ENCODE assay signal across 28 mouse cellular contexts in the genomic region with DNA sequence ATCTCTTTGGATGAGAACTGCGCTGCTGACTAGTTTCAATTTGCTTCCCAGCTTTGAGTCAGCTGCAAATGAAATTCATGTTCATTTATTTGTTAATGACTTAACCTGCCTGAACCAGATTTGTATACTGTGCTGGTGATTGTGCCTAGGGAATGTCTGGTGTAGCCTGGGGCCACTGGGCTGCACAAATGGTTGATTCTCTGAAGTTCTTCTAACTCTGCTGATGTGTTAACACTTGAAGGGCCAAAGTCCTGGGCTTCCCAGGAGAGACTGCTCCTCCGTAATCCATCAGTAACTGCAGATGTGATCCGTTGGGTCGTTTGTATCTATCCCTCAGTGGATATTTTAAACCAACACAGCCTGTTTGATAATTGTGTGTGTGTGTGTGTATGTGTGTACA. TPM values are rescaled to one million over a fixed set of nuclear protein-coding genes. Genes with fewer than 3 reads are reported as not detected.
DNase-seq lines count a peak whose midpoint lies in the region; ATAC-seq and TF ChIP-seq lines count a peak whose summit lies in the region.
"Had no signal": no experiment of that assay in that cellular context is flagged by ENCODE, and none has a peak within 500 bp of the region (broad histone marks: within the 10 kb centered on the region; RNA-seq: fewer than 3 reads in every experiment).

No protein-coding gene starts in this region.

- no peak overlapping the region for H3K4me2 ChIP-seq in kidney, postnatal 0 days (ENCODE audit: low read length)
- H3K4me2 ChIP-seq in kidney, embryonic 15.5 days = no peak overlapping the region
- H3K4me2 ChIP-seq: embryonic facial prominence, embryonic 13.5 days; embryonic facial prominence, embryonic 15.5 days; forebrain, embryonic 12.5 days had no signal

- no peak for TF ChIP-seq POLR2A in kidney, adult 2 months (IDR thresholded peaks at IDR 0.05; ENCODE audit: low read depth, low read length)

- H3K27ac ChIP-seq in kidney, adult 2 months (ENCODE audit: insufficient read depth, low read depth, low read length) = peak overlapping the region; percentile 57
- no peak overlapping the region for H3K27ac ChIP-seq in kidney, postnatal 0 days
- H3K27ac ChIP-seq in kidney, embryonic 15.5 days = no peak overlapping the region
- H3K27ac ChIP-seq: embryonic facial prominence, embryonic 13.5 days; embryonic facial prominence, embryonic 15.5 days; forebrain, embryonic 10.5 days; forebrain, embryonic 12.5 days had no signal

- H3K4me3 ChIP-seq in kidney, adult 2 months (ENCODE audit: insufficient read depth, low read depth, low read length) = no peak overlapping the region
- no peak overlapping the region for H3K4me3 ChIP-seq in kidney, postnatal 0 days (replicated peaks; ENCODE audit: low read depth, low read length)
- H3K4me3 ChIP-seq in kidney, embryonic 15.5 days (replicated peaks) = no peak overlapping the region
- H3K4me3 ChIP-seq: embryonic facial prominence, embryonic 13.5 days; embryonic facial prominence, embryonic 15.5 days; erythroblast, embryonic 14.5 days; forebrain, embryonic 10.5 days; forebrain, embryonic 12.5 days had no signal

- H3K9me3 ChIP-seq in kidney, postnatal 0 days (replicated peaks; ENCODE audit: low read length) = no peaks in the 10 kb centered on the region
- H3K9me3 ChIP-seq in kidney, embryonic 15.5 days (replicated peaks) = no peaks in the 10 kb centered on the region
- H3K9me3 ChIP-seq: embryonic facial prominence, embryonic 13.5 days; embryonic facial prominence, embryonic 15.5 days; forebrain, embryonic 10.5 days; forebrain, embryonic 12.5 days had no signal

- 40% methylated on average over 4 of the region's 4 CpGs for WGBS in kidney, adult 2 months
- 67% methylated on average over 4 of the region's 4 CpGs for WGBS in kidney, postnatal 0 days
- WGBS in kidney, embryonic 15.5 days = 84% methylated on average over 4 of the region's 4 CpGs

- no peak overlapping the region for H3K9ac ChIP-seq in kidney, postnatal 0 days (ENCODE audit: low read depth, low read length)
- no peak overlapping the region for H3K9ac ChIP-seq in kidney, embryonic 15.5 days
- H3K9ac ChIP-seq: embryonic facial prominence, embryonic 13.5 days; embryonic facial prominence, embryonic 15.5 days; forebrain, embryonic 12.5 days had no signal

- no peak for TF ChIP-seq CTCF in kidney, adult 2 months (conservative IDR thresholded peaks at IDR 0.05; ENCODE audit: insufficient read depth, insufficient read length, low read depth, low read length)
- TF ChIP-seq CTCF in kidney, postnatal 0 days (IDR thresholded peaks at IDR 0.05; ENCODE audit: low read depth) = no peak

- peaks cover 30% of the 10 kb centered on the region for H3K4me1 ChIP-seq in kidney, adult 2 months (ENCODE audit: control insufficient read depth, insufficient read depth, low read length)
- H3K4me1 ChIP-seq in kidney, postnatal 0 days (replicated peaks; ENCODE audit: insufficient read depth, low read length) = no peaks in the 10 kb centered on the region
- H3K4me1 ChIP-seq in kidney, embryonic 15.5 days = peaks cover 19% of the 10 kb centered on the region

- H3K36me3 ChIP-seq in kidney, adult 2 months (ENCODE audit: control insufficient read depth, insufficient read depth, low read length) = no peaks in the 10 kb centered on the region
- no peaks in the 10 kb centered on the region for H3K36me3 ChIP-seq in kidney, postnatal 0 days (ENCODE audit: insufficient read depth, low read length)
- no peaks in the 10 kb centered on the region for H3K36me3 ChIP-seq in kidney, embryonic 15.5 days
- H3K36me3 ChIP-seq: embryonic facial prominence, embryonic 13.5 days; embryonic facial prominence, embryonic 15.5 days; forebrain, embryonic 10.5 days; forebrain, embryonic 12.5 days; G1E had no signal

- ATAC-seq in kidney, postnatal 0 days (replicated peaks; ENCODE audit: low FRiP score, low read depth) = peak; percentile 53
- ATAC-seq in kidney, embryonic 15.5 days (replicated peaks; ENCODE audit: low FRiP score) = no peak
- ATAC-seq: CD4-positive, CD25-positive, alpha-beta regulatory T cell, adult 4 months; forebrain, embryonic 14.5 days; Patski had no signal

- H3K27me3 ChIP-seq in kidney, adult 2 months (replicated peaks; ENCODE audit: control insufficient read depth, insufficient read depth, low read length) = no peaks in the 10 kb centered on the region
- no peaks in the 10 kb centered on the region for H3K27me3 ChIP-seq in kidney, postnatal 0 days (ENCODE audit: insufficient read depth, low read length)
- peaks cover 10% of the 10 kb centered on the region for H3K27me3 ChIP-seq in kidney, embryonic 15.5 days
- H3K27me3 ChIP-seq: Patski had no signal

- peak; percentile 78 for DNase-seq in kidney, adult 2 months
- DNase-seq in kidney, postnatal 14 days = no peak
- DNase-seq in kidney, postnatal 0 days (ENCODE audit: low spot score) = no peak
- no peak for DNase-seq in kidney, postnatal 10 days
- peak; percentile 51 to 57 for DNase-seq in kidney, postnatal 36 days
- peak; percentile 12 for DNase-seq in testis, postnatal 10 days (ENCODE audit: low spot score)
- no peak for DNase-seq in testis, postnatal 14 days (ENCODE audit: low spot score)
- DNase-seq: adrenal gland, adult 2 months; adrenal gland, postnatal 10 days; adrenal gland, postnatal 25 days; B cell, adult 2 months; cerebellum, adult 11 months; cerebellum, adult 18-20 months; cerebellum, adult 8-10 months; cerebellum, adult 9-11 months; cerebellum, postnatal 14 days; cerebellum, postnatal 36 days; embryo, embryonic 11 days had no signal

RNA-seq across cellular contexts. Expression of a gene that starts 7.7 kb away (rescaled TPM):
- polyA plus RNA-seq in kidney, adult 2 months (2012; rRNA removed) = 42.4 and 44.3 TPM in 2 replicates
- 14.5 and 14.8 TPM in 2 replicates for polyA plus RNA-seq in kidney, postnatal 0 days (2015; fragmentation: Nextera tagmentation; extraction: Ambion mirVana)
- polyA plus RNA-seq in kidney, embryonic 15.5 days (2015; fragmentation: Nextera tagmentation; extraction: Ambion mirVana) = 8.6 and 9.9 TPM in 2 replicates
- polyA plus RNA-seq: G1E had no signal

Comparison
In these comparisons a context has a peak if more than half of its experiments do, and no peak if none do; other contexts are left out.
1. DNase-seq: peak in kidney, adult 2 months (single experiment), kidney, postnatal 36 days (2 of 2) and testis, postnatal 10 days (single experiment); none in kidney, postnatal 14 days (single experiment), kidney, postnatal 0 days (single experiment), kidney, postnatal 10 days (single experiment) and testis, postnatal 14 days (single experiment).